Mouse (Mus musculus) v-Abl transformed pro-B cells (cell line): ENCODE measurements around the gene Gm15319.
"Not testable (repeated sequence)": the region's sequence is repeated elsewhere in the genome, so short reads cannot be mapped to it uniquely, and the experiment has no call there.

Experiments used
- in situ Hi-C, 2 experiments: fragments of 400-800 bp; cut with MboI; formaldehyde crosslinking; loops; one replicate each; pipeline ENCODE4 v1.15.1; 2025; ENCODE audit not compliant: unreplicated experiment in 2 of 2

Gm15319 gene

DNA sequence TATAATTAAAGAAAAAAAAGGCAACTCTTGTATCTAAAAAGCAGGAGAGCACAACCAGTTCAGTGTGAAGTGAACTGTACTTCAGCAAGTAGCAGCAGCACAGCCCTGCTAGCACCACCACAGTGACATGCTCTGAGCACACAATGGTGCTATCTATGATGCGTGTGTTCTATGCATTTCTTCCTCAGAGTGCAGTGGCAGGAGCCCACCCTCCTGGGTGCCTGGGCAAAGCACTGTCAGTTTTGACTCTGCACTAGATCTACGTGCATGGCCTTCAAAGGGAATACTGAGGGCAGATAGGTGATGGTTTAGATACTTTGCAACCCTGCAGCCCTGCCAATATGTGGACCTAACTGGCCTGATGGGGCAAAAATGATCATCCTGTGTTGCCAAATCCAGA is at the start of gene Gm15319:
Gm15319 (minus strand) TSS at position 101 of the 400 bp plus-strand sequence.
- in situ Hi-C loops = not testable (repeated sequence)

DNA sequence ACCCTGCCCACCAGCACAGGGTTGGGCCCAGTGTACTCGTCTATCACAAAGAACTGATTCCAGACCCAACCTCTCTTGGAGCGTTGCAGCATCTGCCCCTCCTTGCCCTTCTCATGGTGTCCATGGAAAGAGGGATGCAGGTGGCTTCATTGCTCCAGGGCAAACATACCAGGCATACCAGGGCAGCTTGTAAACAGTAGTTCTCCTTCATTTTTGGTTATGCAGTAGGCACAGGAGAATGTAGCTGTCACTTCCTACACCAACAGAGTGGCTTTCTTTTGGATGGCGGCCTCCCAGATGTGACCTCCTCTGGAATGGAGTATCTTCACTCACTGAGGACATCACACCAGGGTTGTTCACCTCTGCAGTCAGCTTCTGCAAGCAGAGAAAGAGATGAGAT is 47.3 kb upstream of the Gm15319 start:
- in situ Hi-C loops = not testable (repeated sequence)

- in situ Hi-C loops = not testable (repeated sequence)
Measured at GRCm38 (mm10) chr8:20408441-20409030, 45.5 kb upstream of the Gm15319 start.

DNA sequence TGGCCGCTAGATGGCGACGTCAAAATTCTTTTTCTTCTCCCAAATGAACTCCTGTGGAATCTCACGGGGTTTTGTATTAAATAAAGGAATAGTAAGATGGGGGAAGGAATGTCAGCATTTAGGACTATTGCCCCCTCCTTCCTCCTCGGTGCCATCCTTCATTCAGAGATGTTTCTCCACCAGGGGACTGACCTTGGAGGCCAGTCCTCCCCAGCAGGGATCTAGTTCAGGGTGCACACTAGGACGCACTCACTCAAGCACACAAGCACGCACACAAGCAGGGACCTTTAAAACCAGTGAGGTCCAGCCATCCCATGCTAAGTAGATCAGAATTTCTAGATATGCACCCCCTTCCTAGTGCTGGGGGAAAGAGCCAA is 26.3 kb upstream of the Gm15319 start:
- in situ Hi-C loops = not testable (repeated sequence)

GRCm38 (mm10) chr8:20388706-20389362 is 25.8 kb upstream of the Gm15319 start:
- in situ Hi-C loops = not testable (repeated sequence)

- in situ Hi-C loops = not testable (repeated sequence)
Measured at GRCm38 (mm10) chr8:20387121-20387794, 24.2 kb upstream of the Gm15319 start.

- in situ Hi-C loops = not testable (repeated sequence)
Measured at GRCm38 (mm10) chr8:20384990-20385389, 22.0 kb upstream of the Gm15319 start.

GRCm38 (mm10) chr8:20384131-20384530 is 21.1 kb upstream of the Gm15319 start:
- in situ Hi-C loops = not testable (repeated sequence)

- in situ Hi-C loops = not testable (repeated sequence)
Measured at GRCm38 (mm10) chr8:20382146-20382545, 19.1 kb upstream of the Gm15319 start.

DNA sequence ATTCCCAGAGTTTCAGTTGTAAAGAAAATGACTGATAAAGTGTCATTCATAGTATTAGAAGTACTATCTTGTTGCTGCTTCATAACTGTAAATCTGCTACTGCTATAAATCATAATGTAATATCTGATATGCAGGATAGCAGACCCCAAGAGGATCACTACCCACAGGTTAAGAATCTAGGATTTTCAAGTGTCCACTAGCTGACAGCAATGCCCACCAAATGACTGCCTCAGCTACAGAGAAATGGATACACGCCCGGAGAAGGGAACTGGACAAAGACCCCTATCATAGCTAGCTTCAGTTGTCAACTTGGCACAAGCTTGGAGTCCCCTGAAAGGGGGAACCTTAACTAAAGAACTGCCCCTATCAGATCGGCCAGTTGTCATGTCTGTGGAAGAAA is 18.6 kb upstream of the Gm15319 start:
- in situ Hi-C loops = not testable (repeated sequence)

DNA sequence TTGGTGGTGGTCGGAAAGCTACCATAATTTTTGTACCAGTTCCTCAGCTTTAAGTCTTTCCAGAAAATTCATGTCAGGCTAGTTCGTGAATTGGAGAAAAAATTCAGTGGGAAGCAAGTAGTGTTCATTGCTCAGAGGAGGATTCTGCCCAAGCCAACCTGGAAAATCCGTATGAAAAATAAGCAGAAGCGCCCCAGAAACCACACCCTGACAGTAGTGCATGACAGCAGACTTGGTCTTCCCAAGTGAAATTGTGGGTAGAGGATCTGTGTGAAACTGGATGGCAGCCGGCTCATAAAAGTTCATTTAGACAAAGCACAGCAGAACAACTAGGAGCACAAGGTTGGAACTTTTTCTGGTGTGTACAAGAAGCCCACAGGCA is 18.2 kb upstream of the Gm15319 start:
- in situ Hi-C loops = not testable (repeated sequence)

- in situ Hi-C loops = not testable (repeated sequence)
Measured at GRCm38 (mm10) chr8:20380590-20381238, 17.7 kb upstream of the Gm15319 start.

DNA sequence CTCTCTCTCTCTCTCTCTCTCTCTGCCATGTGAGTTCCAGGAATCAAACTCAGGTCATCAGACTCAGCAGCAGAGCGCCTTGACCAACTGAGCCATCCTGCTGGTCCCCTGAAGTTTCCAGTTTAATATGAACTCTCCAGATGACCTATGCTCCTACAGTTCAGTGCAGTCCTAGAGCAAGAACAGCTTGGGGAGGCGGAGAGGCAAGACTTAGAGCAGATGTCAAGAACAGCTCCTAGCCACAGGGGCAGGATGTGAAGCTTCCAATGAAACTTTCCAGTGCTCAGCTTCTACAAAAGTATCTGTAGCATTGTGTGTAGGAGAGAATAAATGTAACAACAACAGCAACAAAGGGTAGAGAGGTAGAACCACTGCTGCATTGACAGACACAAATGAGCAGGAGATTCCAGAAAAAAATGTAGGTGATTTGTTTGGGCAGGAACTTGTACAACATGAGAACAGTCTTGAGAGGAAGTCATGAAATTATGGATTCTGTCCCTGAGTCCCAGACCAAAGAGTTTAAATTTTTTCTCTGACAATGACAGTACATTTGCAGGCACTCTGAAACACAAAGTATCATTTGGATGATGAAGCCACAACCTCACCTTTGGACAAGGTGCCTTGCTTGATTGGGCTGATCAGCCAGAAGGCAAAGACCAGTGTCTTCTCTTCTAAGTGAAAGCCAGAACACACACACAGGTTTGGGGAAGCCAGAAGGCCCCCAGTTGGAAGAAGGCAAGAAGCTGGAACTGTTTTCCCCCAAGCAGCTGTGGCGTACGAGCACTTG is 16.8 kb upstream of the Gm15319 start:
- in situ Hi-C loops = not testable (repeated sequence)

DNA sequence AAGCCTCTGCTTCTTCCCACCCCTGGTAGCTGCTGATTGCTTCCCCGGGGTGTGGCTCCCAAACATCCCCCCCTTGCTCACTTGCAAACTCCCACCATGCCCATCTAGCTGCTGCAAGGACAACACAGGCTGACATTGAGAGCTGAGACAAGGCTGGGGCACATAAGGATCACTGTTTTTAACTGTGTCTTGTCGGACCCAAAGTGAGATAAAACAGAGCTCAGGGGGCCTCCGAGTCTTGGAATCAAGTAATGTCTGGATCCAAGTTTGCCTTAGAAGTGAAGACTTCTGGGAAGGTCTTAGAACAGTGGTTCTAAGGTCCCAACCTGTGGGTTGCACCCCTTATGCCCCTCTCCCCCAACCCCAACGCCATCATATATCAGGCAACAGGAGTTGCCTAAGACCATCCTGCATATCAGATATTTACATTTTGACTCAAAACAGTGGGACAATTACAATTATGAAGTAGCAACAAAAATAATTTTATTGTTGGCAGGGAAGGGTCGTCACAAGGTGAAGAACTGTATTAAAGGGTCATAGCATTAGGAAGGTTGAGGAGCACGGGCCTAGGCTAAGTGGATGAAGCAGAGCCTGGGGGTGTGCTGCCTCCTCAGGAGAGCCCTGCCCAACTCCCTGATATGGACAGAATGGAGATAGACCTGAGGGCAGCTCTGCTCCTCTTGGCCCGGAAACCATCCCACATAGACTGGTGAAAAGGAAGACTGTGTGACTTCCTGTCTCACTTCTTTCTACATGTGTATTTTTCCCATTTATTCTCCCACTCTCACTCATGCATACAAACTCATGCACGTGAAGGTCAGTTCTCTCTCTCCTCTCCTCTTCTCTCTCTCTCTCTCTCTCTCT is 16.0 kb upstream of the Gm15319 start:
- in situ Hi-C loops = not testable (repeated sequence)

GRCm38 (mm10) chr8:20378353-20378752 is 15.3 kb upstream of the Gm15319 start:
- in situ Hi-C loops = not testable (repeated sequence)

DNA sequence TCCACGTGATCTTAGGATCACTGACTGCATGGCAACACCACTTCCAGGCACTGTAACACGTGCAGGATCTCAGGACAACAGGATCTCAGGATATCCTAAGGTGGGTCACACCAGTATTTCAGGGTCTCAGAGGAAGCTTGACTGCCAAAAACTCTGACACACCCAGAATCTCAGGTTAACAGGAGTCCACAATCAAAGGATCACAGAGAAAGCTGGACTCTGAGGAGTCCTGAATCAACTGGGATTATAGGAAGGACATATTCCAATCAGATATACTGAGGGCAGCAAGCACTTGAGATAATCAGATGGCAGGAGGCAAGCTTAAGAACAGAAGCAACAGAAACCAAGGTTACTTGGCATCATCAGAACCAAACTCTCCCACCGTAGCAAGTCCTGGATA is 12.7 kb upstream of the Gm15319 start:
- in situ Hi-C loops = not testable (repeated sequence)

DNA sequence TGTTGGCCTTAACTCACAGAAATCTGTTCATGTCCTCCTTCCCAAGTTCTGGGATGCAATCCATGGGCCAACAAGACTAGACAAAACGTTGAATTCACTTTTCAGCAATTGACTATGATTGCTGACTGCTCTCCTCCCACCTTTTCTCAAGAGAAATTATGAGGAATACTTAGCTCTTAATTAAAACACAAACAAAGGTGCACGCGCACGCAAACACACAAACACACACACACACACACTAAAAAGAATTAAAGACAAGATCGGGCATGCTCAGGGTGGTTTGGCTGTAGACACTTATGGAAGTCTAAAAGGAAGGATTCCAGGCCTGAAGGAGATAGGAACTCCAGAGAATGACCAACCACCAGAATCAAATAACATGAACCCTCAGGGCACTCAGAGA is 6.6 kb downstream of the Gm15319 start:
- in situ Hi-C loops = not testable (repeated sequence)

DNA sequence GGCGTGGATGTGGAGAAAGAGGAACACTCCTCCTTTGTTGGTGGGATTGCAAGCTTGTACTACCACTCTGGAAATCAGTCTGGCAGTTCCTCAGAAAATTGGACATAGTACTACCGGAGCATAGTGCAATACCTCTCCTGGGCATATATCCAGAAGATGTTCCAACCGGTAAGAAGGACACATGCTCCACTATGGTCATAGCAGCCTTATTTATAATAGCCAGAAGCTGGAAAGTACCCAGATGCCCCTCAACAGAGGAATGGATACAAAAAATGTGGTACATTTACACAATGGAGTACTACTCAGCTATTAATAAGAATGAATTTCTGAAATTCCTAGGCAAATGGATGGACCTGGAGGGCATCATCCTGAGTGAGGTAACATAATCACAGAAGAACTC is 9.4 kb downstream of the Gm15319 start:
- in situ Hi-C loops = not testable (repeated sequence)

DNA sequence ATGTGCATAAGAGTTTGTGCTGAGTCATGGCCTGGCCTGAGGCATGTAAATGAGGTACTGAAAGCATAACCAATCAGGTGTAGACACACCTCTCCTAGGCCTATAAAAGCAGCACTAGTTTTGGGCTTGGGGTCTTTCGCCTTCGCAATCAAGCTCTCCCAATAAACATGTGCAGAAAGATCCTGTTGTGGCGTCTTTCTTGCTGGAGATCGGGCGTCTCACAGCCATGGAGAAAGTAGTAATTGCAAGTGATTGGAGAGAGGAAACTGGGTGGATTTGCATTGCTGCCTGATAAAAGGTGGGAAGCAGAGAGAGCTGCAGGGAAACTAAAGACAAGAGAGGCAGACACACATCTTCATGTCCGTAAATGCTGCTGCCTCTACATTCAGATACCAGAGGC is 60.3 kb downstream of the Gm15319 start:
- in situ Hi-C loops = not testable (repeated sequence)

GRCm38 (mm10) chr8:20300042-20300441 is 63.0 kb downstream of the Gm15319 start:
- in situ Hi-C loops = not testable (repeated sequence)
